Mouse (Mus musculus) forebrain, postnatal 0 days (tissue): ENCODE measurements around the gene Slc9a2. TPM values are rescaled to one million over a fixed set of nuclear protein-coding genes. Genes with fewer than 3 reads are reported as not detected.

Source experiments
- ATAC-seq: fragments of 200-750 bp; cut with Nextera tagmentation; 2 replicates; pipeline ENCODE4 v1.8.0; 2017; ENCODE audit warnings: mild to moderate bottlenecking, moderate library complexity
- DNase-seq: peaks from one replicate; pipeline ENCODE4 v3.0.0-alpha.2; 2015
- H3K27ac ChIP-seq: fragments of 300-500 bp; sonication (generic); 2 replicates; pipeline ENCODE4 v1.5.1; 2014; ENCODE audit warnings: low read depth, mild to moderate bottlenecking, antibody characterized with exemption, low read length, moderate library complexity, mixed read lengths
- H3K27me3 ChIP-seq: fragments of 300-500 bp; sonication (generic); 2 replicates; pipeline ENCODE4 v1.6.1; 2014; ENCODE audit warnings: mild to moderate bottlenecking, low read length, mixed read lengths; ENCODE audit not compliant: insufficient read depth
- H3K36me3 ChIP-seq: fragments of 300-500 bp; sonication (generic); 2 replicates; pipeline ENCODE4 v1.6.1; 2014; ENCODE audit warnings: mild to moderate bottlenecking, moderate library complexity; ENCODE audit not compliant: insufficient read depth
- H3K4me1 ChIP-seq: fragments of 300-500 bp; sonication (generic); 2 replicates; pipeline ENCODE4 v1.6.1; 2014; ENCODE audit warnings: antibody characterized with exemption; ENCODE audit not compliant: insufficient read depth
- H3K4me2 ChIP-seq: fragments of 300-500 bp; sonication (generic); 2 replicates; pipeline ENCODE4 v1.6.1; 2014; ENCODE audit warnings: low read depth, mild to moderate bottlenecking, moderate library complexity
- H3K4me3 ChIP-seq: fragments of 300-500 bp; sonication (generic); 2 replicates; pipeline ENCODE4 v1.5.1; 2014; ENCODE audit warnings: low read depth, low read length, mixed read lengths
- H3K9ac ChIP-seq: fragments of 300-500 bp; sonication (generic); 2 replicates; pipeline ENCODE4 v1.6.1; 2014; ENCODE audit warnings: mild to moderate bottlenecking
- H3K9me3 ChIP-seq: fragments of 300-500 bp; sonication (generic); 2 replicates; pipeline ENCODE4 v1.6.1; 2016; ENCODE audit warnings: low read length
- CTCF ChIP-seq: sonication (generic); IDR thresholded peaks from 2 replicates; pipeline ENCODE4 v1.5.1; 2016; ENCODE audit warnings: antibody characterized with exemption, control low read depth, low read depth
- WGBS: fragments of 180-500 bp; shearing (Covaris S2); extraction: QIAGEN DNeasy Blood & Tissue Kit; methylation state at CpG from one replicate; pipeline ENCODE4 v1.1.7; 2014; 5-methylcytosine and 5-hydroxymethylcytosine counted together
- polyA plus RNA-seq: library from polyadenylated mRNA; unstranded; fragments of >200 nt; fragmentation: Nextera tagmentation; extraction: Ambion mirVana; gene quantifications from 2 replicates; pipeline ENCODE4 v1.2.1, GENCODE M21; 2015
- total RNA-seq: library from RNA; depleted of rRNA; stranded (reverse); fragments of >200 nt; gene quantifications from 2 replicates; pipeline ENCODE4 v1.2.3, GENCODE M21; 2014; rRNA removed

Gene Slc9a2
- total and polyA plus RNA-seq, 2 experiments from 2014 or later: 0.57 to 1.6 TPM

DNA sequence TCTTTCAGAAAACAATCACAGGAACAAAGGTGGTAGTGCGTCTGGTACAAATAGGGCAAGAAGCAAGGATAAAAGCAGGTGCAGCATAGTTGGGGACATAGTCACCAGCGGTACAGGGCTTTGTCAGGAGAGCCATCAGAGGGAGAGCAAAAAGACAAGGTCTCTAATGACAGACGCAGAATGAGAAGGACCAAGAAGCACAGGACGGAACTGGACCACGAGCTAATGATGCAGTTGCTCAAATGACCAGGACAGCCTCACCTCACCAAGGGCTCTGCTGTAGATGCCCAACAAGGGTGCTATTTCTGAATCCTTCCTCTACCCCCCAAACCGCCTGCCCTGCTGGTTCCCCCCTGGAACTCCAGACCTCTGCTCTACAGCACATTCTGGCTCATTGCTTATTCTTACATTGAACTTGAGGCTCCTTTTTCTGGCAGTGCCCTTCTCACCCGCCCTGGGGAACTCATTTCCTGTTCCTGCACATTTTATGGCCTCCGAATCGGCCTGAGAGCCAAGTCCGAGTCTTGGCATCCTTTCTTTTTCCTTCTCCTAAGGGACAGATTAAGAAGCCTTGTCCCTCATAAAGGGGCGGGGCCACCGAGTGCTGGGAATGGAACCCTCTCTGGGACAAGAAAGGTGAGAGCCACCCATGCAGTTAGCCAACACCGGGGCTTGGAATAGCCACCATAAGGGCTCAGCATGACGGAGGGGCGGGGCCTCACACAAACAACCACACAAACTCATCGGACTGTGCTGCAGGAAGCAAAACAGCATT lies 134.9 kb downstream of the Slc9a2 start:
- no peak overlapping the region for H3K27ac ChIP-seq
- TF ChIP-seq CTCF: no peak
- no peak for DNase-seq
- no peak overlapping the region for H3K4me2 ChIP-seq
- H3K9ac ChIP-seq: no peak overlapping the region
- WGBS: 67% methylated on average over 16 of the region's 16 CpGs
- no peaks in the 10 kb centered on the region for H3K4me1 ChIP-seq
- no peak for ATAC-seq
- H3K4me3 ChIP-seq: no peak overlapping the region
- H3K27me3 ChIP-seq: no peaks in the 10 kb centered on the region
- no peaks in the 10 kb centered on the region for H3K9me3 ChIP-seq
- H3K36me3 ChIP-seq: no peaks in the 10 kb centered on the region

Other genes starting within 250 kb of the Slc9a2 start
- gene Il18r1, start 215.0 kb upstream of the Slc9a2 start, total RNA-seq: 0.08 TPM in 1 of 2 replicates, not detected in the other
- not detected in 2 replicates for gene Il18r1, start 215.0 kb upstream of the Slc9a2 start, polyA plus RNA-seq
- gene Il18rap, start 165.2 kb upstream of the Slc9a2 start, total RNA-seq: 0.23 and 1.1 TPM in 2 replicates
- 0.06 TPM in 1 of 2 replicates, not detected in the other for gene Il18rap, start 165.2 kb upstream of the Slc9a2 start, polyA plus RNA-seq
- gene Slc9a4, start 100.5 kb upstream of the Slc9a2 start, total RNA-seq: 0.31 and 0.33 TPM in 2 replicates
- gene Slc9a4, start 100.5 kb upstream of the Slc9a2 start, polyA plus RNA-seq: 0.13 and 0.15 TPM in 2 replicates
- gene Mfsd9, start 110.1 kb downstream of the Slc9a2 start, total RNA-seq: 8.8 and 13.2 TPM in 2 replicates
- gene Mfsd9, start 110.1 kb downstream of the Slc9a2 start, polyA plus RNA-seq: 5.7 and 7.0 TPM in 2 replicates
- 0.08 and 0.24 TPM in 2 replicates for gene Tmem182, start 125.0 kb downstream of the Slc9a2 start, total RNA-seq
- gene Tmem182, start 125.0 kb downstream of the Slc9a2 start, polyA plus RNA-seq: 0.13 and 0.27 TPM in 2 replicates